Mouse (Mus musculus): ENCODE data around the gene Arhgap17. TPM values are rescaled to one million over a fixed set of nuclear protein-coding genes. Genes with fewer than 3 reads are reported as not detected.

Arhgap17 gene
- polyA plus RNA-seq, 1 experiment from 2014 or later: 26.6 TPM

- Histone ChIP-seq H3K27ac (ENCODE audit: low read length) (no peak overlapping the region), H3K4me1 (ENCODE audit: control insufficient read depth, insufficient read depth, low read length) (peaks cover 13% of the 10 kb centered on the region), H3K9ac (replicated peaks; ENCODE audit: low read depth, low read length) (no peak overlapping the region), H3K9me3 (ENCODE audit: control insufficient read depth, low read depth, low read length) (no peaks in the 10 kb centered on the region), H3K4me3 (ENCODE audit: low read depth, low read length) (no peak overlapping the region), H3K4me2 (replicated peaks; ENCODE audit: low read depth, low read length) (no peak overlapping the region), H3K27me3 (ENCODE audit: control insufficient read depth, insufficient read depth, low read length) (no peaks in the 10 kb centered on the region), H3K36me3 (ENCODE audit: control insufficient read depth, insufficient read depth, low read length) (no peaks in the 10 kb centered on the region)
- WGBS: 85% methylated on average over 8 of the region's 8 CpGs
- no peak for ATAC-seq (ENCODE audit: insufficient number of reproducible peaks, insufficient read depth, low FRiP score, low read depth)
Observed at GRCm38 (mm10) chr7:123366806-123367205, 2.9 kb downstream of the Arhgap17 start.

GRCm38 (mm10) chr7:123365876-123366741 lies 3.6 kb downstream of the Arhgap17 start:
- Histone ChIP-seq H3K4me2 (replicated peaks; ENCODE audit: low read depth, low read length) (no peak overlapping the region), H3K9ac (replicated peaks; ENCODE audit: low read depth, low read length) (no peak overlapping the region), H3K9me3 (ENCODE audit: control insufficient read depth, low read depth, low read length) (no peaks in the 10 kb centered on the region), H3K27me3 (ENCODE audit: control insufficient read depth, insufficient read depth, low read length) (no peaks in the 10 kb centered on the region), H3K4me3 (ENCODE audit: low read depth, low read length) (no peak overlapping the region), H3K4me1 (ENCODE audit: control insufficient read depth, insufficient read depth, low read length) (peaks cover 13% of the 10 kb centered on the region), H3K27ac (ENCODE audit: low read length) (no peak overlapping the region), H3K36me3 (ENCODE audit: control insufficient read depth, insufficient read depth, low read length) (no peaks in the 10 kb centered on the region)
- ATAC-seq (ENCODE audit: insufficient number of reproducible peaks, insufficient read depth, low FRiP score, low read depth): no peak
- WGBS: 85% methylated on average over 7 of the region's 7 CpGs

GRCm38 (mm10) chr7:123363971-123364370 lies 5.7 kb downstream of the Arhgap17 start:
- Histone ChIP-seq H3K9ac (replicated peaks; ENCODE audit: low read depth, low read length) (no peak overlapping the region), H3K4me3 (ENCODE audit: low read depth, low read length) (no peak overlapping the region), H3K27me3 (ENCODE audit: control insufficient read depth, insufficient read depth, low read length) (no peaks in the 10 kb centered on the region), H3K36me3 (ENCODE audit: control insufficient read depth, insufficient read depth, low read length) (no peaks in the 10 kb centered on the region), H3K4me2 (replicated peaks; ENCODE audit: low read depth, low read length) (no peak overlapping the region), H3K4me1 (ENCODE audit: control insufficient read depth, insufficient read depth, low read length) (peaks cover 8% of the 10 kb centered on the region), H3K27ac (ENCODE audit: low read length) (no peak overlapping the region), H3K9me3 (ENCODE audit: control insufficient read depth, low read depth, low read length) (no peaks in the 10 kb centered on the region)
- 89% methylated on average over 8 of the region's 8 CpGs for WGBS
- no peak for ATAC-seq (ENCODE audit: insufficient number of reproducible peaks, insufficient read depth, low FRiP score, low read depth)

- WGBS: 90% methylated on average over 3 of the region's 3 CpGs
- H3K4me3 ChIP-seq (ENCODE audit: low read depth, low read length): no peak overlapping the region
- H3K4me1 ChIP-seq (ENCODE audit: control insufficient read depth, insufficient read depth, low read length): peaks cover 1% of the 10 kb centered on the region
- H3K4me2 ChIP-seq (replicated peaks; ENCODE audit: low read depth, low read length): no peak overlapping the region
- H3K9ac ChIP-seq (replicated peaks; ENCODE audit: low read depth, low read length): no peak overlapping the region
- no peak for ATAC-seq (ENCODE audit: insufficient number of reproducible peaks, insufficient read depth, low FRiP score, low read depth)
- no peaks in the 10 kb centered on the region for H3K36me3 ChIP-seq (ENCODE audit: control insufficient read depth, insufficient read depth, low read length)
- H3K27ac ChIP-seq (ENCODE audit: low read length): no peak overlapping the region
- no peaks in the 10 kb centered on the region for H3K9me3 ChIP-seq (ENCODE audit: control insufficient read depth, low read depth, low read length)
- H3K27me3 ChIP-seq (ENCODE audit: control insufficient read depth, insufficient read depth, low read length): no peaks in the 10 kb centered on the region
Observed at GRCm38 (mm10) chr7:123362806-123363205, 6.9 kb downstream of the Arhgap17 start.

GRCm38 (mm10) chr7:123361229-123361980 lies 8.3 kb downstream of the Arhgap17 start:
- H3K27ac ChIP-seq (ENCODE audit: low read length): no peak overlapping the region
- H3K9me3 ChIP-seq (ENCODE audit: control insufficient read depth, low read depth, low read length): no peaks in the 10 kb centered on the region
- H3K4me1 ChIP-seq (ENCODE audit: control insufficient read depth, insufficient read depth, low read length): no peaks in the 10 kb centered on the region
- no peak overlapping the region for H3K4me3 ChIP-seq (ENCODE audit: low read depth, low read length)
- H3K36me3 ChIP-seq (ENCODE audit: control insufficient read depth, insufficient read depth, low read length): no peaks in the 10 kb centered on the region
- no peaks in the 10 kb centered on the region for H3K27me3 ChIP-seq (ENCODE audit: control insufficient read depth, insufficient read depth, low read length)
- H3K4me2 ChIP-seq (replicated peaks; ENCODE audit: low read depth, low read length): no peak overlapping the region
- H3K9ac ChIP-seq (replicated peaks; ENCODE audit: low read depth, low read length): no peak overlapping the region
- ATAC-seq (ENCODE audit: insufficient number of reproducible peaks, insufficient read depth, low FRiP score, low read depth): no peak
- WGBS: 90% methylated on average over 7 of the region's 7 CpGs

GRCm38 (mm10) chr7:123360185-123360584 lies 9.5 kb downstream of the Arhgap17 start:
- ATAC-seq (ENCODE audit: insufficient number of reproducible peaks, insufficient read depth, low FRiP score, low read depth): no peak
- Histone ChIP-seq H3K9me3 (ENCODE audit: control insufficient read depth, low read depth, low read length) (no peaks in the 10 kb centered on the region), H3K9ac (replicated peaks; ENCODE audit: low read depth, low read length) (no peak overlapping the region), H3K36me3 (ENCODE audit: control insufficient read depth, insufficient read depth, low read length) (no peaks in the 10 kb centered on the region), H3K27me3 (ENCODE audit: control insufficient read depth, insufficient read depth, low read length) (no peaks in the 10 kb centered on the region), H3K4me1 (ENCODE audit: control insufficient read depth, insufficient read depth, low read length) (no peaks in the 10 kb centered on the region), H3K4me2 (replicated peaks; ENCODE audit: low read depth, low read length) (no peak overlapping the region), H3K27ac (ENCODE audit: low read length) (no peak overlapping the region), H3K4me3 (ENCODE audit: low read depth, low read length) (no peak overlapping the region)
- 79% methylated on average over 5 of the region's 5 CpGs for WGBS

GRCm38 (mm10) chr7:123359101-123359500 lies 10.6 kb downstream of the Arhgap17 start:
- no peaks in the 10 kb centered on the region for H3K4me1 ChIP-seq (ENCODE audit: control insufficient read depth, insufficient read depth, low read length)
- H3K9ac ChIP-seq (replicated peaks; ENCODE audit: low read depth, low read length): no peak overlapping the region
- H3K9me3 ChIP-seq (ENCODE audit: control insufficient read depth, low read depth, low read length): no peaks in the 10 kb centered on the region
- no peaks in the 10 kb centered on the region for H3K27me3 ChIP-seq (ENCODE audit: control insufficient read depth, insufficient read depth, low read length)
- no peak overlapping the region for H3K4me2 ChIP-seq (replicated peaks; ENCODE audit: low read depth, low read length)
- WGBS: 91% methylated on average over 7 of the region's 7 CpGs
- no peaks in the 10 kb centered on the region for H3K36me3 ChIP-seq (ENCODE audit: control insufficient read depth, insufficient read depth, low read length)
- H3K27ac ChIP-seq (ENCODE audit: low read length): no peak overlapping the region
- H3K4me3 ChIP-seq (ENCODE audit: low read depth, low read length): no peak overlapping the region
- no peak for ATAC-seq (ENCODE audit: insufficient number of reproducible peaks, insufficient read depth, low FRiP score, low read depth)

- H3K4me3 ChIP-seq (ENCODE audit: low read depth, low read length): no peak overlapping the region
- 83% methylated on average over 3 of the region's 3 CpGs for WGBS
- no peak overlapping the region for H3K4me2 ChIP-seq (replicated peaks; ENCODE audit: low read depth, low read length)
- H3K9ac ChIP-seq (replicated peaks; ENCODE audit: low read depth, low read length): no peak overlapping the region
- H3K36me3 ChIP-seq (ENCODE audit: control insufficient read depth, insufficient read depth, low read length): no peaks in the 10 kb centered on the region
- no peaks in the 10 kb centered on the region for H3K4me1 ChIP-seq (ENCODE audit: control insufficient read depth, insufficient read depth, low read length)
- H3K27me3 ChIP-seq (ENCODE audit: control insufficient read depth, insufficient read depth, low read length): no peaks in the 10 kb centered on the region
- H3K27ac ChIP-seq (ENCODE audit: low read length): no peak overlapping the region
- no peak for ATAC-seq (ENCODE audit: insufficient number of reproducible peaks, insufficient read depth, low FRiP score, low read depth)
- H3K9me3 ChIP-seq (ENCODE audit: control insufficient read depth, low read depth, low read length): no peaks in the 10 kb centered on the region
Observed at GRCm38 (mm10) chr7:123356158-123356557, 13.6 kb downstream of the Arhgap17 start.
